Mouse (Mus musculus) brain, embryonic 14.5 days (tissue): ENCODE measurements at regions not wholly inside any gene's neighbourhood (a gene's known extent, or its start where the extent isn't known, plus 50 kb on each side); places are given as distances from the start of the nearest gene placed in this dataset.

Experiments
- CTCF ChIP-seq: fragments of 200-500 bp; IDR thresholded peaks from 2 replicates; pipeline ENCODE4 v1.5.1; 2012; ENCODE audit warnings: inconsistent platforms, mild to moderate bottlenecking, moderate library complexity, borderline replicate concordance; ENCODE audit not compliant: insufficient read depth, insufficient read length; ENCODE audit errors: extremely low read depth
- POLR2A ChIP-seq: fragments of 200-500 bp; IDR thresholded peaks from 2 replicates; pipeline ENCODE4 v1.6.1; 2012; ENCODE audit warnings: mild to moderate bottlenecking, inconsistent platforms, borderline replicate concordance; ENCODE audit not compliant: poor library complexity, insufficient read depth, insufficient read length, severe bottlenecking; ENCODE audit errors: extremely low read depth

DNA sequence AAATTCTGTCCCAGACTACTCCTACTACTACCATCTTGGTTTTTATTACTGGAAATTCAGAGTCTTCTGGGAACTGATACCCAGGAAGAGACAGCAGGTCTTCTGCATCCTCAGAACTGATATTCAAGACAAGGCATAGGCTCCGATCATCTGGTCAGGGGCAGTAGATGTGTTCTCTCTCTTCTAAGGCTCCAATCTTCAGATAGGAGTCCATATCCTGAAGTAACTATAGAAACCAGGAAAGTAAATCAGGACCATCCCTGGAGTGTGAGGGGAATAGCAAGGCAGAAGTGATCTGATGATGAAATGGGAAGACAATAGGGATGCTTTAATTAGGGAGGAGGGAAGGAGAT is 55.9 kb downstream of the Actbl2 start:
- TF ChIP-seq CTCF (no peak), POLR2A (no peak)
